Mouse (Mus musculus): ENCODE measurements around the gene Hadha. TPM values are rescaled to one million over a fixed set of nuclear protein-coding genes. Genes with fewer than 3 reads are reported as not detected.

Hadha gene
- polyA plus RNA-seq, 1 experiment from 2014 or later: 65.8 TPM

- no peak for DNase-seq (ENCODE audit: low spot score)
These were observed 43.2 kb downstream of the Hadha start for GRCm38 (mm10) chr5:30111771-30112170.

GRCm38 (mm10) chr5:30111126-30111525 is 43.8 kb downstream of the Hadha start:
- Histone ChIP-seq H3K9me3 (replicated peaks; ENCODE audit: control insufficient read depth, low read length) (no peaks in the 10 kb centered on the region), H3K4me2 (ENCODE audit: low read length) (peak overlapping the region; percentile 38), H3K4me1 (ENCODE audit: control insufficient read depth, insufficient read depth, low read length) (peaks cover 43% of the 10 kb centered on the region), H3K36me3 (ENCODE audit: control insufficient read depth, insufficient read depth, low read length) (peaks cover 35% of the 10 kb centered on the region), H3K4me3 (ENCODE audit: low read depth, low read length) (no peak overlapping the region), H3K27ac (ENCODE audit: low read depth, low read length) (0 out of 2 replicates have a peak overlapping the region, but pooled peaks have one; percentile 21), H3K9ac (ENCODE audit: low read length) (peak overlapping the region; percentile 29; the same call in 1 of the 2 replicates), H3K27me3 (replicated peaks; ENCODE audit: control insufficient read depth, insufficient read depth, low read length) (peaks cover 6% of the 10 kb centered on the region; the same call in 1 of the 2 replicates)
- 0 out of 2 replicates have a peak, but pooled peaks have one; percentile 1 for ATAC-seq
- WGBS: 8% methylated on average over 18 of the region's 18 CpGs
- peak; percentile 69 for DNase-seq (ENCODE audit: low spot score)

More at GRCm38 (mm10) chr5:30111771-30112170, 43.2 kb downstream of the Hadha start:
- Histone ChIP-seq H3K4me2 (ENCODE audit: low read length) (no peak overlapping the region), H3K27ac (ENCODE audit: low read depth, low read length) (no peak overlapping the region), H3K27me3 (replicated peaks; ENCODE audit: control insufficient read depth, insufficient read depth, low read length) (peaks cover 6% of the 10 kb centered on the region; the same call in 1 of the 2 replicates), H3K36me3 (ENCODE audit: control insufficient read depth, insufficient read depth, low read length) (peaks cover 41% of the 10 kb centered on the region), H3K9me3 (replicated peaks; ENCODE audit: control insufficient read depth, low read length) (no peaks in the 10 kb centered on the region), H3K4me1 (ENCODE audit: control insufficient read depth, insufficient read depth, low read length) (peaks cover 38% of the 10 kb centered on the region), H3K4me3 (ENCODE audit: low read depth, low read length) (no peak overlapping the region), H3K9ac (ENCODE audit: low read length) (peak overlapping the region; percentile 29; the same call in 1 of the 2 replicates)
- 75% methylated on average over 3 of the region's 3 CpGs for WGBS
- ATAC-seq: no peak

- Histone ChIP-seq H3K4me2 (ENCODE audit: low read length) (peak overlapping the region; percentile 38), H3K4me1 (ENCODE audit: control insufficient read depth, insufficient read depth, low read length) (peaks cover 43% of the 10 kb centered on the region), H3K9me3 (replicated peaks; ENCODE audit: control insufficient read depth, low read length) (no peaks in the 10 kb centered on the region), H3K36me3 (ENCODE audit: control insufficient read depth, insufficient read depth, low read length) (peaks cover 29% of the 10 kb centered on the region; the same call in 1 of the 2 replicates), H3K4me3 (ENCODE audit: low read depth, low read length) (no peak overlapping the region), H3K27ac (ENCODE audit: low read depth, low read length) (peak overlapping the region; percentile 21; the same call in 1 of the 2 replicates), H3K27me3 (replicated peaks; ENCODE audit: control insufficient read depth, insufficient read depth, low read length) (peaks cover 6% of the 10 kb centered on the region; the same call in 1 of the 2 replicates), H3K9ac (ENCODE audit: low read length) (peak overlapping the region; percentile 29; the same call in 1 of the 2 replicates)
- peak; percentile 46 for DNase-seq (ENCODE audit: low spot score)
- ATAC-seq: no peak
- 10% methylated on average over 20 of the region's 22 CpGs for WGBS
These were observed 44.4 kb downstream of the Hadha start for GRCm38 (mm10) chr5:30110371-30111060.

DNA sequence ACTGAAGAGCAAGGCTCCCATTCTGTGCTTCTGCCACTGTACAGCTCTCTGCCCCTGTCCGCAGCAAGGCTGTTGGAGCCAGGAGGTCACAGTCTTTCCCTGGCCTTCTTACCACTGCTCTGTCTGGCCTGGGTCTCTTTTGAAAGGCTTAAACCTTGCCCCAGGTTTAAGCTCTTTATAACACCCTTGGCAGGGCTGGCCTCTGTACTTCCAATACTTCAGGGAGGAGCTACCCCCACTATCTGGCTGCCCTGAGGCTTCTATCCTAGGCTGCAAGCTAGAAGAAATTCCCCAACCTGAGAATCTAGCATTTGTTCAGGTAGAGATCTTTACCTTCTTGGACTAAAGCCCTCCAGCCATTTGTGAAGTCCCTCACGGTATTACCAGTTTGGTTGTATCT is 45.1 kb downstream of the Hadha start:
- Histone ChIP-seq H3K4me3 (ENCODE audit: low read depth, low read length) (no peak overlapping the region), H3K27me3 (replicated peaks; ENCODE audit: control insufficient read depth, insufficient read depth, low read length) (peaks cover 6% of the 10 kb centered on the region; the same call in 1 of the 2 replicates), H3K36me3 (ENCODE audit: control insufficient read depth, insufficient read depth, low read length) (peaks cover 27% of the 10 kb centered on the region; the same call in 1 of the 2 replicates), H3K4me1 (ENCODE audit: control insufficient read depth, insufficient read depth, low read length) (peaks cover 43% of the 10 kb centered on the region), H3K4me2 (ENCODE audit: low read length) (peak overlapping the region; percentile 38; the same call in 1 of the 2 replicates), H3K27ac (ENCODE audit: low read depth, low read length) (no peak overlapping the region), H3K9ac (ENCODE audit: low read length) (0 out of 2 replicates have a peak overlapping the region, but pooled peaks have one; percentile 8), H3K9me3 (replicated peaks; ENCODE audit: control insufficient read depth, low read length) (no peaks in the 10 kb centered on the region)
- no peak for ATAC-seq
- DNase-seq (ENCODE audit: low spot score): no peak
- 36% methylated on average over 2 of the region's 2 CpGs for WGBS

GRCm38 (mm10) chr5:30108233-30108632 is 46.7 kb downstream of the Hadha start:
- peaks cover 21% of the 10 kb centered on the region; the same call in 1 of the 2 replicates for H3K36me3 ChIP-seq (ENCODE audit: control insufficient read depth, insufficient read depth, low read length)
- peaks cover 4% of the 10 kb centered on the region; the same call in 1 of the 2 replicates for H3K27me3 ChIP-seq (replicated peaks; ENCODE audit: control insufficient read depth, insufficient read depth, low read length)
- DNase-seq (ENCODE audit: low spot score): no peak
- peaks cover 40% of the 10 kb centered on the region for H3K4me1 ChIP-seq (ENCODE audit: control insufficient read depth, insufficient read depth, low read length)
- no peak for ATAC-seq
- H3K4me2 ChIP-seq (ENCODE audit: low read length): peak overlapping the region; percentile 96
- no peak overlapping the region for H3K4me3 ChIP-seq (ENCODE audit: low read depth, low read length)
- peak overlapping the region; percentile 84; the same call in 1 of the 2 replicates for H3K27ac ChIP-seq (ENCODE audit: low read depth, low read length)
- peak overlapping the region; percentile 84; the same call in 1 of the 2 replicates for H3K9ac ChIP-seq (ENCODE audit: low read length)
- no peaks in the 10 kb centered on the region for H3K9me3 ChIP-seq (replicated peaks; ENCODE audit: control insufficient read depth, low read length)
- WGBS: 70% methylated on average over 6 of the region's 6 CpGs

- Histone ChIP-seq H3K9me3 (replicated peaks; ENCODE audit: control insufficient read depth, low read length) (no peaks in the 10 kb centered on the region), H3K36me3 (ENCODE audit: control insufficient read depth, insufficient read depth, low read length) (peaks cover 15% of the 10 kb centered on the region; the same call in 1 of the 2 replicates), H3K4me3 (ENCODE audit: low read depth, low read length) (peak overlapping the region; percentile 70), H3K4me2 (ENCODE audit: low read length) (peak overlapping the region; percentile 96), H3K4me1 (ENCODE audit: control insufficient read depth, insufficient read depth, low read length) (peaks cover 40% of the 10 kb centered on the region), H3K27ac (ENCODE audit: low read depth, low read length) (peak overlapping the region; percentile 84), H3K27me3 (replicated peaks; ENCODE audit: control insufficient read depth, insufficient read depth, low read length) (0 out of 2 replicates have a peak, but pooled peaks cover under 1% of the 10 kb centered on the region), H3K9ac (ENCODE audit: low read length) (peak overlapping the region; percentile 84)
- ATAC-seq: no peak
- peak; percentile 39 for DNase-seq (ENCODE audit: low spot score)
- 3% methylated on average over 5 of the region's 5 CpGs for WGBS
These were observed 47.3 kb downstream of the Hadha start for GRCm38 (mm10) chr5:30107611-30108041.

DNA sequence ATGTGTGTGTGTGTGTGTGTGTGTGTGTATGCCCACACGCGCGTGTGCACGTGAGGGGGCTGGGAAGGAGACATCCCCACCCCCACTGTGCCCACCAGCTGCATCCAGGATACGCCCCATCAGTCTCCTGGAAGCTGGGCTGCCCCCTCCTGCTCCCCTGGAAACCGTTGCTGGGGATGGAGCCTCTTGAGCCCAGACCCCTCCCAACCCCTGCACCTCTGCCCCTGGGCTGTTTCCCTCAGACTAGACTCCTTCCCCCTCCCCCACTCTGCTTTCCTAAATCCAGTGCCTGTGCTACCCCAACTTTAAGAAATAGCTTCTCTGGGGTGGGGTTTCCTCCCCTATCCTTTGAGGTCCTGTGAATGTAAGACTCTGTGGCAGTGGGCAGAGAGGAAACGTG is 47.8 kb downstream of the Hadha start:
- H3K27me3 ChIP-seq (replicated peaks; ENCODE audit: control insufficient read depth, insufficient read depth, low read length): no peaks in the 10 kb centered on the region
- H3K4me2 ChIP-seq (ENCODE audit: low read length): peak overlapping the region; percentile 96
- H3K4me1 ChIP-seq (ENCODE audit: control insufficient read depth, insufficient read depth, low read length): peaks cover 40% of the 10 kb centered on the region
- peaks cover 13% of the 10 kb centered on the region; the same call in 1 of the 2 replicates for H3K36me3 ChIP-seq (ENCODE audit: control insufficient read depth, insufficient read depth, low read length)
- H3K27ac ChIP-seq (ENCODE audit: low read depth, low read length): peak overlapping the region; percentile 84
- peak; percentile 79 for DNase-seq (ENCODE audit: low spot score)
- peak; percentile 43; the same call in 1 of the 2 replicates for ATAC-seq
- H3K9me3 ChIP-seq (replicated peaks; ENCODE audit: control insufficient read depth, low read length): no peaks in the 10 kb centered on the region
- peak overlapping the region; percentile 70 for H3K4me3 ChIP-seq (ENCODE audit: low read depth, low read length)
- WGBS: 1% methylated on average over 7 of the region's 7 CpGs
- peak overlapping the region; percentile 84 for H3K9ac ChIP-seq (ENCODE audit: low read length)

GRCm38 (mm10) chr5:30106756-30107155 is 48.2 kb downstream of the Hadha start:
- 5% methylated on average over 2 of the region's 2 CpGs for WGBS
- ATAC-seq (no peak), DNase-seq (ENCODE audit: low spot score) (no peak)
- H3K27ac ChIP-seq (ENCODE audit: low read depth, low read length): peak overlapping the region; percentile 84
- H3K27me3 ChIP-seq (replicated peaks; ENCODE audit: control insufficient read depth, insufficient read depth, low read length): no peaks in the 10 kb centered on the region
- peak overlapping the region; percentile 70 for H3K4me3 ChIP-seq (ENCODE audit: low read depth, low read length)
- peaks cover 40% of the 10 kb centered on the region for H3K4me1 ChIP-seq (ENCODE audit: control insufficient read depth, insufficient read depth, low read length)
- peak overlapping the region; percentile 96 for H3K4me2 ChIP-seq (ENCODE audit: low read length)
- H3K36me3 ChIP-seq (ENCODE audit: control insufficient read depth, insufficient read depth, low read length): peaks cover 13% of the 10 kb centered on the region; the same call in 1 of the 2 replicates
- H3K9me3 ChIP-seq (replicated peaks; ENCODE audit: control insufficient read depth, low read length): no peaks in the 10 kb centered on the region
- H3K9ac ChIP-seq (ENCODE audit: low read length): peak overlapping the region; percentile 84
